Mouse (Mus musculus) erythroblast, embryonic 14.5 days (primary cell): Measurements from ENCODE around the gene Esyt1.

Experiments used
- GATA1 ChIP-seq: IDR thresholded peaks from 2 replicates; pipeline ENCODE4 v1.6.1; 2012; ENCODE audit warnings: low read length, inconsistent platforms, mixed read lengths
- TAL1 ChIP-seq: IDR thresholded peaks from 3 replicates; pipeline ENCODE4 v1.6.1; 2012; ENCODE audit warnings: low read length, inconsistent platforms, mixed read lengths

DNA sequence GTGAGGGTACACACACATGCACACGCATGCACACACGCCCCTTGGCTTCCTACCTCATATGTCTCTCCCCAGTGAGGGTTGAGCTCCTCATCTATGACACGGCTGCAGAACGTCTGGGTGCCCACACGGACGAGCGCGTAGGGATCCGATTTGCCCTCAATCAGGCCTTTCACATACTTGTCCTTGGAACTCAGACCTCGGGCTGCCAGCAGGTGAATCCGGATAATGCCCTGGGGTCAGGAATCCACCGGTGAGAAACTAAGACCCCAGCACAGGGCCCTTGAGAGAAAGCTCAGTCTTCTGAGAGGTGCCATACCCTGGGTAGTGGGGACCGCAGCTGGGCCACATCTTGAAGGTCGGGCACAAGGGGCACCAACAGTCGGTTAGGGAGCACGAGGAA is 5.1 kb downstream of the Esyt1 start:
- TF ChIP-seq GATA1: no peak
- no peak for TF ChIP-seq TAL1
